Mouse (Mus musculus) heart, adult 2 months (tissue): ENCODE measurements around the gene Eef2.
A peak's percentile ranks its signal among the peaks of the same experiment; 100 is the strongest.

Experiments
- CTCF ChIP-seq: fragments of 200-600 bp; IDR thresholded peaks from 2 replicates; pipeline ENCODE4 v1.8.1; 2022; ENCODE audit warnings: antibody characterized with exemption, mild to moderate bottlenecking, moderate library complexity
- POLR2A ChIP-seq: fragments of 200-500 bp; IDR thresholded peaks from 2 replicates; pipeline ENCODE4 v1.6.1; 2011; ENCODE audit warnings: mild to moderate bottlenecking, low read depth, low read length, control low read depth; ENCODE audit not compliant: insufficient read depth

DNA sequence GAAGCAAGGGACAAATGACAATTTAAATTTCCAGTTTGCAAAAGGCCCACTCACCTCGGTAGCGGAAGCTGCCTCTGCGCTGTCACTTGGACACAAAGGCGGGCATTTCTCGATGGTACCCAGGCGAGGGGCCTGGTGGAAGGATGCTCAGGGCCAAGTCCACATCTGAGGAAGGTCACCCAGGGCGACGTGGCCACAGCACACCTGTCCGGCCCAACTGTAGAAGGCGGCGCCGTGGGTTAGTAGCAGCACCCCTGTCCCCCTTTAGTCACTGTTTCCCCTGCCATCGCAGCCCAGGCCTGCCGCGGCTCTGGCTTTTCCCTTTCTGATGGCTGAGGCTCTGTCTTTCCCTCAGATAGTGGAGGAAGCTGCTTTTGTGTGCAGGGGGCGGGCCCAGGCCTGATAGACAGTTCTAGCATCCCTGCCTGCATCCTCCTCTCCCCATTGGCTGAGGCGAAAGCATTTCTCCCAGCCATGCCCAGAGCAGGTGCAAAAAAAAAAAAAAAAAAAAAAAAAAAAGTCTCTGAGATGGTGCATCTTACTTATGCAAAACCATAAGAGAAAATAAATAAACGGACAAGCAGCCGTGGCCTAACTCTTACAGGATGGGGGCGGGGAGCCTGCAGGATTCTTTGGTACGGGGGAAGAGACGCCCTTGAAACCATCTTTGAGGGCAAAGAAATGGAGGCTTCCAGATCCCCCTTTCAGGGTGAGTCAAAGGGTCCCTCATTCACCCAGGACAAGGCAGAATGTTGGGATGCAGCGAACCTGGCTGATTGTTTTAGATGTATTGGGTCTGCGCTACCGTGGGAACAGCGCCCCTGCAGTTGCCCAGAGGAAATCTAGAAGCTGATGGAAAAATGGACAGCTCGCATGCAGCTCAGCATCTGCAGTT lies 54.3 kb downstream of the Eef2 start, which contains the start of gene Atcay:
- peak; percentile 59 for TF ChIP-seq CTCF
- no peak for TF ChIP-seq POLR2A
